Mouse (Mus musculus) activated CD4-positive, CD25-positive, alpha-beta regulatory T cell, adult 4 months (primary cell): ENCODE data around the gene Pygb. TPM values are rescaled to one million over a fixed set of nuclear protein-coding genes. Genes with fewer than 3 reads are reported as not detected.

Source experiments
- ATAC-seq: one replicate; pipeline ENCODE4 v1.8.0; 2017
- polyA plus RNA-seq, 2 experiments: library from polyadenylated mRNA; unstranded; fragments of 100-300 nt; shearing (Covaris generic); gene quantifications; one replicate each; pipeline ENCODE4 v1.2.1; 2017

Pygb gene
- polyA plus RNA-seq, 2 experiments from 2014 or later, result 33.1 to 49.4 TPM

DNA sequence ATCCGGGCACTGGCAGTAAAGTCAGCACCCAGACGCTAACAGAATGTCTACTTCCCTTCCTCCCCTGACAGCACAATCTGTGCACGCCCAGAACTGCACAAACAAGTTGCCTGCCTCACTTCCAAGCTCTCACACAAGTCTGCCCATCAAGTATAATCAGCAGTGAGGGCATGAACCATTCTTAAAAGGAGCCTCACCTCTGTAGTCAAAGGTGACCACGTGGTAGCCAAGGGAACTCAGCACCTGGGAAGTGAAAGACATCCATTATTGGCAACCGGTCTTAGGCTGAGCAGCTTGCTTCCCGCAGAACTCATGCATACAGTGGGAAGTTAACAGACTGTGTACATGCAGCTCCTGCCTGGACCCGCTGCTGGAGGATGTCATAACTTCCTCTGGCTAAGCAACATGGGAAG is 55.5 kb downstream of the Pygb start:
- ATAC-seq, result no peak

GRCm38 (mm10) chr2:150844798-150845197 is 58.3 kb downstream of the Pygb start:
- ATAC-seq, result no peak

- no peak for ATAC-seq
These were observed 61.0 kb downstream of the Pygb start for GRCm38 (mm10) chr2:150847436-150847995.

DNA sequence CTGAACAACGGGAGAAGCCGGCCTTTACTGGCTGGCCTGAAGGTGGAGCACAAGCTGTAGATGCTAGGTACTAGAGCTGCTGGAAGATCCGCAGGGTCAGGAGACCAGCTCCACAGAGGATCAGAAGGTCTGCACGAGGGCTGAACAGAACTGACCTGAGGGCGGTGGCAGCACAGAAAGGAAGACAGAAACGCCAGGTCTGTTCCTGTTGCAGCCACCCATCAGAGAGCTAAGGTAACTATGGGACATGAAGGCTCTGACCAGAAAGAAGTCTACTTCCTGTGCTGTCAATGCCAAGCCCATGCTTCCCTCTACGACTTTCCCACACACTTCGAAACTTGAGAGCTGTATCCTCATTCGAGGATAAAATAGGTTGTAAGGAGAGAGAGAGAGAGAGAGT is 64.7 kb downstream of the Pygb start:
- ATAC-seq, result no peak

DNA sequence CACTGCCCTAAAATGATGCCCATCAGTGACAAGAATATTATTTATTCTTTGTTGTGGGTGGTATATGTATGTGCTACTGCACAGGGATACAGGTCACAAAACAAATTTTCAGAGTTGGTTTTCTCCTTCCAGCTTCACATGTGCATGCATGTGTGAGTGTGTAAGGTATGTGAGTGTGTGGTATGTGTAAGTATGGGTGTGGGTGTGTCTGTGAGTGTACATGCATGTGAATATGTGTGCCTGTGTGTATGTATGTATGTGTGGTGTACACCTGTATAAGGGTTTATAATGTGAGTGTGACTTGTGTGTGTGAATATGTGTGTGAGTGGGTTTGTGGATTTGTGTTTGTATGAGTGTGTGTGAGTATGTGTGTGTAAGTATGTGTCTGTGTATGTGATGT is 68.7 kb downstream of the Pygb start:
- no peak for ATAC-seq

- ATAC-seq, result no peak
These were observed 72.4 kb downstream of the Pygb start for GRCm38 (mm10) chr2:150858724-150859487.

GRCm38 (mm10) chr2:150859709-150860470 is 73.4 kb downstream of the Pygb start:
- no peak for ATAC-seq

- ATAC-seq, result peak; percentile 36
These were observed 74.6 kb downstream of the Pygb start for GRCm38 (mm10) chr2:150861128-150861527.

GRCm38 (mm10) chr2:150867021-150867420 is 80.5 kb downstream of the Pygb start:
- ATAC-seq, result no peak

GRCm38 (mm10) chr2:150869446-150869845 is 82.9 kb downstream of the Pygb start:
- peak; percentile 96 for ATAC-seq

- ATAC-seq, result no peak
These were observed 88.0 kb downstream of the Pygb start for GRCm38 (mm10) chr2:150874508-150874907.

- no peak for ATAC-seq
These were observed 88.7 kb downstream of the Pygb start for GRCm38 (mm10) chr2:150875226-150875625.

- ATAC-seq, result no peak
These were observed 91.0 kb downstream of the Pygb start for GRCm38 (mm10) chr2:150877561-150877960.

Other genes starting within 250 kb of the Pygb start
- gene Cst7, start 216.3 kb upstream of the Pygb start, polyA plus RNA-seq, result 100 to 1,000 TPM; 168 to 204 TPM
- gene Apmap, start 178.2 kb upstream of the Pygb start, polyA plus RNA-seq, result 10 to 100 TPM; 16.9 to 18.8 TPM
- 10 to 100 TPM; 13.5 to 13.6 TPM for gene Acss1, start 118.2 kb upstream of the Pygb start, polyA plus RNA-seq
- not detected for gene Vsx1, start 97.4 kb upstream of the Pygb start, polyA plus RNA-seq
- gene Entpd6, start 37.7 kb upstream of the Pygb start, polyA plus RNA-seq, result 10 to 100 TPM; 26.3 to 27.8 TPM
- 10 to 100 TPM; 14.7 to 15.9 TPM for gene Abhd12, start 118.0 kb downstream of the Pygb start, polyA plus RNA-seq
- gene Gins1, start 118.7 kb downstream of the Pygb start, polyA plus RNA-seq, result 1 to 10 TPM; 8.0 to 9.6 TPM